12 mouse cellular contexts compared by ENCODE assay signal in the genomic region with DNA sequence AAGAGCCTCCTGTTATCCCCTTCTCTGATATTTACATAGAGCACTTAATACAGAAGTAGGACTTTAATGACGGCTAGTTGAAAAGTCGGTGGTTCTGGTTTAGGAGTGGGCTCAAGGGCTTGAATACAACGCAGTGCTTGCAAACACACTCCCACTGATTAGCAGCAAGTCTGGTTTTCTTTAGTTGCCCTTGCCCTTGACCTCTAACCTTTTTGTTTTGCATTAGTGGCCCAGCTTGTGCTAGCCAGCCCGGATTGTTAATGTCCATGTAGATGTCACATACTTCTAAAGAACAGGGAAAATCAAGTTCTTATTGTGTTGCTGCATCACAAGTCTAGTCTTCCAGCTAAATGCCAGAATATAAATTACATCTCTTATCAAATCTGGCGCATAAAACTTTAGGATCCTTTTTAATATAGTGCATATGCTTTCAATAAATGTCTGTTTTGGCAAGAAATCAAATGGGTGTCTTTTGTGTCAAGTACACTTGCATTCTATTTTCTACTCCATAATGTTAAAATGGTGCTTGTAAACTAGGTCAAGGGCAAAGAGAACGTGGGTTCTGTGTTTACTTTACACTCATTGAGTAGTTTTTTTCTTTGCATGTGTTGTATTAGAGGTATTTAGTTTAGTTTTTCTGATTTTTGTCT.
"Had no signal": no experiment of that assay in that cellular context is flagged by ENCODE, and none has a peak within 500 bp of the region (broad histone marks: within the 10 kb centered on the region; RNA-seq: fewer than 3 reads in every experiment).

No protein-coding gene starts in this region.

- H3K4me3 ChIP-seq: left cerebral cortex, adult 2 months; lung, embryonic 15.5 days; midbrain, embryonic 12.5 days; neural tube, embryonic 13.5 days had no signal

- DNase-seq: kidney, postnatal 25 days; retina, postnatal 1 day; right cerebral cortex, postnatal 4 days; spleen, adult 18-20 months; thymus, adult 18-20 months; thymus, postnatal 25 days had no signal

- H3K9me3 ChIP-seq: lung, embryonic 15.5 days; midbrain, embryonic 12.5 days; neural tube, embryonic 13.5 days had no signal

- H3K9ac ChIP-seq: liver, embryonic 14.5 days; lung, embryonic 15.5 days; midbrain, embryonic 12.5 days; neural tube, embryonic 13.5 days had no signal

- H3K4me2 ChIP-seq: lung, embryonic 15.5 days; midbrain, embryonic 12.5 days; neural tube, embryonic 13.5 days had no signal

- H3K27ac ChIP-seq: left cerebral cortex, adult 2 months; liver, embryonic 14.5 days; lung, embryonic 15.5 days; midbrain, embryonic 12.5 days; neural tube, embryonic 13.5 days had no signal

- H3K4me1 ChIP-seq: midbrain, embryonic 12.5 days; neural tube, embryonic 13.5 days had no signal

- H3K36me3 ChIP-seq: lung, embryonic 15.5 days; midbrain, embryonic 12.5 days; neural tube, embryonic 13.5 days had no signal

- ATAC-seq: midbrain, embryonic 16.5 days had no signal

- H3K27me3 ChIP-seq: lung, embryonic 15.5 days; midbrain, embryonic 12.5 days; neural tube, embryonic 13.5 days had no signal
